Mouse (Mus musculus) heart, adult 2 months (tissue): ENCODE measurements around the gene Cpsf4l. TPM values are rescaled to one million over a fixed set of nuclear protein-coding genes. Genes with fewer than 3 reads are reported as not detected.
"Not testable (repeated sequence)": the region's sequence is repeated elsewhere in the genome, so short reads cannot be mapped to it uniquely, and the experiment has no call there.

Experiments used
- DNase-seq, 2 experiments: peaks; one replicate each; pipeline ENCODE4 v3.0.0; 2021
- H3K27ac ChIP-seq: fragments of 200-600 bp; 2 replicates; pipeline ENCODE4 v1.8.1; 2022
- H3K27me3 ChIP-seq: fragments of 200-500 bp; 2 replicates; pipeline ENCODE4 v1.6.1; 2012; ENCODE audit warnings: mild to moderate bottlenecking, low read length, inconsistent platforms, mixed read lengths; ENCODE audit not compliant: control insufficient read depth, insufficient read depth
- H3K36me3 ChIP-seq: fragments of 200-500 bp; 2 replicates; pipeline ENCODE4 v1.6.1; 2012; ENCODE audit warnings: low read length, inconsistent platforms; ENCODE audit not compliant: control insufficient read depth, insufficient read depth
- H3K4me1 ChIP-seq: fragments of 200-500 bp; 2 replicates; pipeline ENCODE4 v1.6.1; 2011; ENCODE audit warnings: low read length; ENCODE audit not compliant: control insufficient read depth, insufficient read depth
- H3K4me3 ChIP-seq: fragments of 200-600 bp; 2 replicates; pipeline ENCODE4 v1.8.1; 2022
- H3K79me2 ChIP-seq: fragments of 200-500 bp; replicated peaks from 2 replicates; pipeline ENCODE4 v1.6.1; 2012; ENCODE audit warnings: mild to moderate bottlenecking, inconsistent platforms, low read length, moderate library complexity, mixed read lengths; ENCODE audit not compliant: control insufficient read depth, insufficient read depth
- H3K9ac ChIP-seq: fragments of 200-500 bp; 2 replicates; pipeline ENCODE4 v1.6.1; 2012; ENCODE audit warnings: low read depth, mild to moderate bottlenecking, control low read depth, inconsistent platforms, low read length, mixed read lengths
- CTCF ChIP-seq: fragments of 200-600 bp; IDR thresholded peaks from 2 replicates; pipeline ENCODE4 v1.8.1; 2022; ENCODE audit warnings: antibody characterized with exemption, mild to moderate bottlenecking, moderate library complexity
- EP300 ChIP-seq: fragments of 200-500 bp; IDR thresholded peaks from 2 replicates; pipeline ENCODE4 v1.6.1; 2011; ENCODE audit warnings: low read depth, low read length, control low read depth; ENCODE audit not compliant: insufficient read depth
- POLR2A ChIP-seq: fragments of 200-500 bp; IDR thresholded peaks from 2 replicates; pipeline ENCODE4 v1.6.1; 2011; ENCODE audit warnings: mild to moderate bottlenecking, low read depth, low read length, control low read depth; ENCODE audit not compliant: insufficient read depth
- WGBS: fragments of 180-500 bp; shearing (Covaris S2); methylation state at CpG from one replicate; pipeline ENCODE4 v1.1.7; 2018; 5-methylcytosine and 5-hydroxymethylcytosine counted together
- intact Hi-C: fragments of 180-260 bp; cut with DNase I; formaldehyde crosslinking; loops from one replicate; pipeline ENCODE4 v1.15.1; 2025
- polyA plus RNA-seq: library from polyadenylated mRNA; depleted of rRNA; stranded (reverse); fragments of >200 nt; gene quantifications from 2 replicates; pipeline ENCODE4 v1.2.3, GENCODE M21; 2012
- total RNA-seq, 2 experiments: library from RNA; stranded (reverse); gene quantifications; 2 replicates each; pipeline ENCODE4 v1.2.3; 2021

Cpsf4l gene
- total and polyA plus RNA-seq, 3 experiments, result not detected

DNA sequence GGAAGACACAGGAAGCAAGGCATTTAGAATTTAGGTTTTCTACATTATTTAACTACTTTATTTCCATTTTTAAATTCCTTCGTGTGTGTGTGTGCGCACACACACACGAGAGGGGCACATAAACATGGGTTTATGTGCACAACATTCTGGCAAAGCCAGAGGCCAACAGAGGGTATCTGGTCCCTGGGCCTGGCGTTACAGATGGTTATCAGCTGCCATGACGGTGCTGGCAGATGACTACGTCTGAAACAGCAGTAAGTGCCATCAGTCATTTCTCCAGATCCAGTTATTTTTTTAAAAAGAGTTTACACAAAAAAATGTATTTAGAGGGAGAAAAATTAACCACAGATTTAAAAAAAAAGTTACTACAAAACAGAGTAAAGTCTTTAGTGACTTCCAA lies 43.6 kb downstream of the Cpsf4l start:
- H3K36me3 ChIP-seq, result no peaks in the 10 kb centered on the region; the same call in 1 of the 2 replicates
- 73% methylated on average over 6 of the region's 6 CpGs for WGBS

DNA sequence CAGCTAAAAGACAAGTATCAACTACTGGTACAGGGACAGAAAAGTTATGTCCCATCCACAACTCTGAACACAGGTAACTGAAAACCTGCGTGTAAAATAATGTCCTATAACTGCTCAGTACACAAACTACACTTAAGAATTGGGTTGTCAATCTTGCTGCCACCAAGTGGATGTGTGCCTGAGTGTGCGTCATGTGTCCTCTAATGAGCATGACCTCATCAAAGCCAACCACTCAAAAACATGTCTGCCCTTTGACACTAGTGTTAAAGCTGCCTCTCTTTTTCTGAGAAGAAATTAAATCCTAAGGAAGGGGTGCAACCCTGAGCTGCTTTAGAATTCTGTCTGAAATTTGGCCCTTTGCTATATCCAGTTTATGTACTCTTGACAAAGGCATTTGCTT lies 45.5 kb downstream of the Cpsf4l start:
- no peak overlapping the region for H3K9ac ChIP-seq
- DNase-seq, result no peak
- no peaks in the 10 kb centered on the region; the same call in 1 of the 2 replicates for H3K79me2 ChIP-seq
- H3K27me3 ChIP-seq, result no peaks in the 10 kb centered on the region
- intact Hi-C loops, result no loop called here
- no peak overlapping the region for H3K27ac ChIP-seq
- 68% methylated on average over 2 of the region's 2 CpGs for WGBS
- no peak for TF ChIP-seq CTCF
- no peak for TF ChIP-seq POLR2A
- no peak for TF ChIP-seq EP300
- H3K4me3 ChIP-seq, result no peak overlapping the region
- H3K36me3 ChIP-seq, result no peaks in the 10 kb centered on the region; the same call in 1 of the 2 replicates
- peaks cover 5% of the 10 kb centered on the region; the same call in 1 of the 2 replicates for H3K4me1 ChIP-seq

More for the DNA sequence above, 43.6 kb downstream of the Cpsf4l start:
- Histone ChIP-seq H3K9ac (no peak overlapping the region), H3K4me3 (no peak overlapping the region), H3K27me3 (no peaks in the 10 kb centered on the region), H3K79me2 (no peaks in the 10 kb centered on the region; the same call in 1 of the 2 replicates), H3K27ac (no peak overlapping the region), H3K4me1 (peaks cover 5% of the 10 kb centered on the region; the same call in 1 of the 2 replicates)
- intact Hi-C loops, result no loop called here
- DNase-seq, result no peak
- TF ChIP-seq CTCF, result no peak

DNA sequence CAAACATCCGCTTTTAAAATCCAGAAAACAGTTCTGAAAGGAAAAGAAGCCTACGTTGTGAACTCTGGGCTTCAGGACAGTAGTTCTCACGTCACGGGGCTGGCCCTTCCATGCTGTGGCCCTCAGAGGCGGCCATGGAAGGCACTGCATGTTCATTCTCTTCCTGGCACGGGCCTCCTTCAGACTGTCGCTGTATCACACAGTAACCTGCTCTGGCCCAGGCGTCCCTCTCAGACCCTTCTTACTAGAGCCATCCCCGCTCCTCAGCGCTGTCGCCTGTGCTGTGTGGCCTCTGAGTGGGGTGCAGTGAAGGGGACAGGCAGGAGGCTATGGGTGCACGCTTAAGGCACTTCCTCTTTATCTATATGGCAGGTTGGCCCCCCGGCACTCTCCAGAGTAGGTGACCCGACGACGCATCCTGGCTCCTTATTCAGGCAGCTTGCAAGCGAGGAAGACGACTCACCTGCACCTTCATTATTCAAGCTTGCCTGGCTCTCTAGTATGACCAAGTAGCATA lies 47.9 kb downstream of the Cpsf4l start:
- whole genome bisulfite sequencing, result 89% methylated on average over 18 of the region's 18 CpGs

DNA sequence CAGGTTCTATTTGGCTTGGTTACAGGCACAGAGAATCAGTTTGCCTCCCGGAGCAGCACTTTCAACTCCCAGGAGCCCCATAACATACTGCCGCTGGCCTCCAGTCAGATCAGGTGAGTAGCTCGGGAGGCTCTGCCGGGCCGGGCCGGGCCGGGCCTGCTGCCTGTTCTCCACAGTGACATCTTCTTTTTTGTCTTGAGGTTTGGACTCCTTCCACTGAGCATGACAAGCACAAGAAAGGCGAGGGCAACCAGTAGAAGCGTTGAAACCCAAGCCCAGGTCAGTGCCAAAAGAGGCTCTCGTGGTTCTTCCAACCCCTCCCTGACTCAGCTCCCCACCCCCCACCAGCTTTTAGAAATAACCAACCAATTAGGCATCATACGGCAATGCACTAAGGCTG lies 48.9 kb downstream of the Cpsf4l start:
- no peaks in the 10 kb centered on the region for H3K4me1 ChIP-seq
- TF ChIP-seq CTCF (no peak), POLR2A (no peak), EP300 (no peak)
- no peaks in the 10 kb centered on the region for H3K79me2 ChIP-seq
- intact Hi-C loops, result no loop called here
- no peak for DNase-seq
- 90% methylated on average over 11 of the region's 11 CpGs for WGBS
- H3K27ac ChIP-seq, result no peak overlapping the region
- no peak overlapping the region for H3K4me3 ChIP-seq
- no peaks in the 10 kb centered on the region for H3K27me3 ChIP-seq
- no peak overlapping the region for H3K9ac ChIP-seq
- H3K36me3 ChIP-seq, result no peaks in the 10 kb centered on the region

More for the DNA sequence above, 47.9 kb downstream of the Cpsf4l start:
- H3K9ac ChIP-seq, result no peak overlapping the region
- DNase-seq, result no peak
- H3K4me3 ChIP-seq, result no peak overlapping the region
- peaks cover 3% of the 10 kb centered on the region; the same call in 1 of the 2 replicates for H3K4me1 ChIP-seq
- TF ChIP-seq POLR2A (no peak), CTCF (no peak), EP300 (no peak)
- H3K79me2 ChIP-seq, result no peaks in the 10 kb centered on the region; the same call in 1 of the 2 replicates
- intact Hi-C loops, result no loop called here
- H3K27me3 ChIP-seq, result no peaks in the 10 kb centered on the region
- no peaks in the 10 kb centered on the region; the same call in 1 of the 2 replicates for H3K36me3 ChIP-seq
- H3K27ac ChIP-seq, result no peak overlapping the region

DNA sequence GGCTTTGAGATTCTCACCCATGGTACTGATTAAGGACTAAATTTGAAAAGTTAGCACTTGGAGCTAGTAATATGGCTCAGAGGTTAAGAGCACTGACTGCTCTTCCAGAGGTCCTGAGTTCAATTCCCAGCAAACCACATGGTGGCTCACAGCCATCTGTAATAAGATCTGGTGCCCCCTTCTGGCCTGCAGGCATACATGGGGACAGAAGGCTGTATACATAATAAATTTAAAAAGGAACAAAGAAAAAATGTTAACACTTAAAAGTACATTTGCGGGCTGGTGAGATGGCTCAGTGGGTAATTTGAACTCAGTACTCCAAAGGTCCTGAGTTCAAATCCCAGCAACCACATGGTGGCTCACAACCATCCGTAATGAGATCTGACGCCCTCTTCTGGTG lies 49.6 kb downstream of the Cpsf4l start:
- TF ChIP-seq CTCF, result peak; percentile 36
- intact Hi-C loops, H3K79me2 ChIP-seq, DNase-seq, H3K27ac ChIP-seq, H3K9ac ChIP-seq, H3K4me3 ChIP-seq, H3K36me3 ChIP-seq, H3K4me1 ChIP-seq, H3K27me3 ChIP-seq: not testable (repeated sequence)
- WGBS, result 89% methylated on average over 3 of the region's 3 CpGs

DNA sequence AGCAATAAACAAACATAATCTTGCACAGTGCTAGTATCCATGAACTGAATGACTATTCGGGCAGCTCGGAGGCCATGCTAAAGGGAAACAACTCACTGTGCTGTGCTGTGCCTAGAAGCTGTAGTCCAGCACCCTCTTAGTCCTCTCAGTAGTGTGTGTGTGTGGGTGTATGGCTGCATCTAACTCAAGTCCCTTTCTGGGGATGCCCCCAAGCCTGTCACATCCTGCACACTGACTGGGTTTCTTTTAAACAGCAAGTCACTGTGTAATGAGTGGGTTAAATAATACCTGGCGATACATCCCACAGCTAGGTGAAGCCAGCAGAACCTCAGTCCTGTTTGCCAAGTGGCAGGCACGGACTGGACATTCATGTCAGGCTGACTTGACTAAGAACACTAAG lies 51.1 kb downstream of the Cpsf4l start:
- Histone ChIP-seq H3K27ac (no peak overlapping the region), H3K4me3 (no peak overlapping the region), H3K36me3 (no peaks in the 10 kb centered on the region), H3K79me2 (no peaks in the 10 kb centered on the region), H3K9ac (no peak overlapping the region), H3K4me1 (no peaks in the 10 kb centered on the region), H3K27me3 (no peaks in the 10 kb centered on the region)
- TF ChIP-seq POLR2A, result no peak
- no peak for TF ChIP-seq CTCF
- no peak for TF ChIP-seq EP300
- no peak for DNase-seq
- intact Hi-C loops, result no loop called here
- 89% methylated on average over 4 of the region's 4 CpGs for WGBS

DNA sequence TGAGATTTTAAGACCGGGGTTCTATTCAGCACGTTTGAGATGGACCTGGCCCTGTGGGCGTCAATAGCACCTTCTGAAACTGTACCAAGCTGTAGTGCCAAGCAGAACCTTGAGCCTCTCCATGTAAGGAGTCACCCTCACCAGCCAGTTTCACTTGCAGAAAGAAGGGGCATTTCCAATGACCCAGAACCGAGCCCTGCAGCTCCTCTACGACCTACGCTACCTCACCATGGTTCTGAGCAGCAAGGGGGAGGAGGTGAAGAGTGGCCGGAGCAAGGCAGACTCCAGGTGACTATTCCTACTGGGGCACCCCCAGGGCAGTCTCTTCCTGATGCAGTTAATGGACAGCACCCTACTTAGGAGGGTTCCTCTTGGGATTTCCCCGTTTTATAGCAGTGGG lies 51.5 kb downstream of the Cpsf4l start:
- TF ChIP-seq POLR2A, result no peak
- Histone ChIP-seq H3K79me2 (no peaks in the 10 kb centered on the region), H3K36me3 (no peaks in the 10 kb centered on the region), H3K4me1 (no peaks in the 10 kb centered on the region), H3K27me3 (no peaks in the 10 kb centered on the region), H3K4me3 (no peak overlapping the region), H3K27ac (no peak overlapping the region), H3K9ac (no peak overlapping the region)
- WGBS, result 86% methylated on average over 8 of the region's 8 CpGs
- no peak for DNase-seq
- intact Hi-C loops, result no loop called here
